ENCODE assay signal across 16 mouse cellular contexts in the genomic region with DNA sequence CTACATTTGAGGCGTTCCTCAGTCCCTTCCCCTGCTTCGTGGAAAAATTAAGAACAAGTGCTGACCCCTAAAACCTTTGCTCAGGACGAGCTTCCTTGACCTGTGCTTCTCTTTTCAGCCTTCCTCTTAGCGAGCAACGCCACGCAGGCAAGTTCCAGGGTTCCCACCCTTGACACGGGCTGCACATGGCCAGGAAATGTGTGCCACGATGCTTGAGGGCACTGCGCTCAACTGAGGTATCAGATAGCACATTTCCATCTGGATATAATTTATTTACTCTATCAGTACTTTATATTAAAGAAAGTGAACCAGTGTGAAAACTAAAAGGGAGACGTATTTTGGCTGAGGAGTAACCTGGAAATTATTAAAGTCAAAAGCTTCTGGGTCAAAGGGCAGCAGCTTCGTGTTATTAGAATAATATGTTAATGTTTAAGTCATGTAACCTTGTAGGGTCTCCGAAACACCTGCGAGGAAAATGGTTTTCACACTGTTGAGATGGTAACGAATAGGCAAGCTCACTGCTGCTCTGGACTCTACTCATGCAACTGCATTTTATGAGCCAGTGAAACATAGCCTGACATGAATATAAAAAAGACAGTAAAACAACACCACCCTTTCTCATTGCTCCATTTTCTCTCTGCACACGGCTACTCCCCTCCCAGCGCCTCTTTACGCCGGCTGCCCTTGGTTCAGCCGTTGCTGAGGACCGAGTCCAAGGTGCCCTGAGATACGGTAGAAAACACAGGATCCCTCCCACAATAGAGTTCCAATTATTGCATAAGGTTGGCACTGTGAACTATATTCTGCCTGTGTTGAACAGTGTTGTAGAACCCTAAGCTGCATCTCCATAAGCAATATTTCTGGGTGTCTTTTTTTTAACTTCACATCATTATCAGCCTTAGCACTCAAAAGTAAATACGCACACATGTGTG.
DNase-seq lines count a peak whose midpoint lies in the region; ATAC-seq lines count a peak whose summit lies in the region.
"Had no signal": no experiment of that assay in that cellular context is flagged by ENCODE, and none has a peak within 500 bp of the region (broad histone marks: within the 10 kb centered on the region; RNA-seq: fewer than 3 reads in every experiment).

No protein-coding gene starts in this region.

- no peaks in the 10 kb centered on the region for H3K27me3 ChIP-seq in forebrain, embryonic 11.5 days (ENCODE audit: control insufficient read depth, insufficient read depth, low read length)
- no peaks in the 10 kb centered on the region for H3K27me3 ChIP-seq in forebrain, embryonic 12.5 days
- no peaks in the 10 kb centered on the region for H3K27me3 ChIP-seq in liver, embryonic 11.5 days (replicated peaks; ENCODE audit: control insufficient read depth, insufficient read depth, low read length)
- H3K27me3 ChIP-seq: neural tube, embryonic 13.5 days; Patski had no signal

- no peak overlapping the region for H3K4me3 ChIP-seq in forebrain, embryonic 11.5 days (ENCODE audit: low read depth, low read length)
- H3K4me3 ChIP-seq in forebrain, embryonic 12.5 days (replicated peaks): no peak overlapping the region
- H3K4me3 ChIP-seq in liver, embryonic 11.5 days (ENCODE audit: low read depth, low read length): no peak overlapping the region
- H3K4me3 ChIP-seq: neural tube, embryonic 13.5 days had no signal

- H3K4me2 ChIP-seq in forebrain, embryonic 11.5 days (ENCODE audit: low read depth, low read length, severe bottlenecking): no peak overlapping the region
- no peak overlapping the region for H3K4me2 ChIP-seq in forebrain, embryonic 12.5 days
- no peak overlapping the region for H3K4me2 ChIP-seq in liver, embryonic 11.5 days
- H3K4me2 ChIP-seq: heart, embryonic 11.5 days; neural tube, embryonic 13.5 days had no signal

- DNase-seq in forebrain, embryonic 11.5 days (ENCODE audit: low spot score): peak; percentile 49
- peak; percentile 66 for DNase-seq in embryo, embryonic 10.5 days (ENCODE audit: low spot score)
- DNase-seq in hindlimb bud, embryonic 11.5 days (ENCODE audit: extremely low spot score, low read depth, low spot score): peak; percentile 74
- DNase-seq in large intestine, adult 2 months (ENCODE audit: low read depth, low spot score): peak; percentile 11
- no peak for DNase-seq in urinary bladder, postnatal 10 days (ENCODE audit: low spot score)
- no peak for DNase-seq in cerebellum, adult 8-10 months
- no peak for DNase-seq in liver, embryonic 11.5 days (ENCODE audit: low spot score)
- DNase-seq: cerebellum, adult 11 months; lung, adult 2 months; thymus, postnatal 25 days had no signal

- no peaks in the 10 kb centered on the region for H3K4me1 ChIP-seq in forebrain, embryonic 11.5 days (replicated peaks; ENCODE audit: control insufficient read depth, insufficient read depth, low read length)
- no peaks in the 10 kb centered on the region for H3K4me1 ChIP-seq in forebrain, embryonic 12.5 days
- H3K4me1 ChIP-seq in liver, embryonic 11.5 days (replicated peaks; ENCODE audit: control insufficient read depth, insufficient read depth, low read length): no peaks in the 10 kb centered on the region
- H3K4me1 ChIP-seq: neural tube, embryonic 13.5 days had no signal

- no peaks in the 10 kb centered on the region for H3K9me3 ChIP-seq in forebrain, embryonic 11.5 days (ENCODE audit: control insufficient read depth, low read length)
- no peaks in the 10 kb centered on the region for H3K9me3 ChIP-seq in forebrain, embryonic 12.5 days
- H3K9me3 ChIP-seq in liver, embryonic 11.5 days (ENCODE audit: control insufficient read depth, low read length): no peaks in the 10 kb centered on the region
- H3K9me3 ChIP-seq: neural tube, embryonic 13.5 days had no signal

- H3K36me3 ChIP-seq in forebrain, embryonic 11.5 days (ENCODE audit: control insufficient read depth, insufficient read depth, low read length): no peaks in the 10 kb centered on the region
- no peaks in the 10 kb centered on the region for H3K36me3 ChIP-seq in forebrain, embryonic 12.5 days (replicated peaks)
- H3K36me3 ChIP-seq in liver, embryonic 11.5 days (ENCODE audit: control insufficient read depth, insufficient read depth, low read length): no peaks in the 10 kb centered on the region
- H3K36me3 ChIP-seq: neural tube, embryonic 13.5 days had no signal

- WGBS in forebrain, embryonic 11.5 days: 74% methylated on average over 22 of the region's 22 CpGs
- 80% methylated on average over 22 of the region's 22 CpGs for WGBS in forebrain, embryonic 12.5 days
- 66% methylated on average over 22 of the region's 22 CpGs for WGBS in large intestine, adult 2 months
- 82% methylated on average over 22 of the region's 22 CpGs for WGBS in liver, embryonic 11.5 days

- H3K27ac ChIP-seq in forebrain, embryonic 11.5 days (ENCODE audit: low read depth, low read length): no peak overlapping the region
- H3K27ac ChIP-seq in forebrain, embryonic 12.5 days: no peak overlapping the region
- no peak overlapping the region for H3K27ac ChIP-seq in liver, embryonic 11.5 days (ENCODE audit: low read depth, low read length)
- H3K27ac ChIP-seq: macrophage; neural tube, embryonic 13.5 days had no signal

- H3K9ac ChIP-seq in forebrain, embryonic 11.5 days (ENCODE audit: low read length): no peak overlapping the region
- H3K9ac ChIP-seq in forebrain, embryonic 12.5 days: no peak overlapping the region
- no peak overlapping the region for H3K9ac ChIP-seq in liver, embryonic 11.5 days (ENCODE audit: low read depth, low read length)
- H3K9ac ChIP-seq: neural tube, embryonic 13.5 days had no signal

- no peak for ATAC-seq in forebrain, embryonic 11.5 days (replicated peaks; ENCODE audit: low FRiP score)
- ATAC-seq in forebrain, embryonic 12.5 days (ENCODE audit: low FRiP score): no peak
- no peak for ATAC-seq in liver, embryonic 11.5 days (replicated peaks; ENCODE audit: low FRiP score)
- ATAC-seq: midbrain, embryonic 16.5 days; Patski had no signal

Comparison
In these comparisons a context has a peak if more than half of its experiments do, and no peak if none do; other contexts are left out.
1. DNase-seq: peak in forebrain, embryonic 11.5 days (single experiment), embryo, embryonic 10.5 days (single experiment), hindlimb bud, embryonic 11.5 days (single experiment) and large intestine, adult 2 months (single experiment); none in urinary bladder, postnatal 10 days (single experiment), cerebellum, adult 8-10 months (single experiment) and liver, embryonic 11.5 days (single experiment).